Mouse (Mus musculus) cerebellum, adult 11 months (tissue): ENCODE data around the gene Serpina16.
A peak's percentile ranks its signal among the peaks of the same experiment; 100 is the strongest.

Experiments
- DNase-seq: peaks from one replicate; pipeline ENCODE4 v3.0.0; 2022

Serpina16 gene

DNA sequence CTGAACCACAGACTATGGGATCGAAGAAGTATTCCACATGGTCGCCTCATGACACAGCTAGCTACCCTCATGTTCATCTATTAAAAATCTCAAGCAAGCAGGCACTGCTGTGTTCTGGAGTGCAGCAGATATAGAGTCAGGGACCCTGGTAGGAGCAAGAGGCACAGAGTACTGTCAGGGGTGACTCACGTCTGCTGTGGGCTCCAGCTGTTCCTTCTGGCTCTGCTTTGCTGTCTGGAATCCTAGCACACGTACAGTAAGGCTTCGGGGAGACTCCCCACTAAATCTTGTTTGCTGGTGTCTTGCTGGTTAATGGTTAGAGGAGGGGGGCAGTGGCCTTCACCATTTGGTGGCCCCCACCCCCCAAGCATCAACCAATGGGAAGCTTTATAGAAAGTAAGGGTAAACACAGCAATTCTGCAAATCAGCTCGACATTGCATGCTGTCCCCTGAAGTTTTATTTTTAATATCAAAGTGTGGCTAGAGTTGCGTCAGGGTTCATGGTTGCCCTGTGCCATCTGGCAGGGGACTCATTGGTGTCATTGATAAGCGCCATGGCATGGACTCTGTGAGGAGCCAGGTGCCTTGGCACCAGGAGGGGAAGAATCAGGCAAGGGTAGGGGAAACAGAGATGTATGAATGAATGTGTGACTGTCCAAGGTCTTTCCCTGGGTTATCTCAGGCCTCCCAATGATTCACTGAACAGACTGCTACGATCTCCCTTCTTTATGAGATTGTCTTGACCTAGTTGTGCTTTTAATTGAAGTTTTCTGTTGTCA lies 18.9 kb downstream of the Serpina16 start, which contains the start of gene Serpina6:
TSS of gene Serpina6 (minus strand) at position 365 of the 779 bp plus-strand sequence.
- no peak for DNase-seq

DNA sequence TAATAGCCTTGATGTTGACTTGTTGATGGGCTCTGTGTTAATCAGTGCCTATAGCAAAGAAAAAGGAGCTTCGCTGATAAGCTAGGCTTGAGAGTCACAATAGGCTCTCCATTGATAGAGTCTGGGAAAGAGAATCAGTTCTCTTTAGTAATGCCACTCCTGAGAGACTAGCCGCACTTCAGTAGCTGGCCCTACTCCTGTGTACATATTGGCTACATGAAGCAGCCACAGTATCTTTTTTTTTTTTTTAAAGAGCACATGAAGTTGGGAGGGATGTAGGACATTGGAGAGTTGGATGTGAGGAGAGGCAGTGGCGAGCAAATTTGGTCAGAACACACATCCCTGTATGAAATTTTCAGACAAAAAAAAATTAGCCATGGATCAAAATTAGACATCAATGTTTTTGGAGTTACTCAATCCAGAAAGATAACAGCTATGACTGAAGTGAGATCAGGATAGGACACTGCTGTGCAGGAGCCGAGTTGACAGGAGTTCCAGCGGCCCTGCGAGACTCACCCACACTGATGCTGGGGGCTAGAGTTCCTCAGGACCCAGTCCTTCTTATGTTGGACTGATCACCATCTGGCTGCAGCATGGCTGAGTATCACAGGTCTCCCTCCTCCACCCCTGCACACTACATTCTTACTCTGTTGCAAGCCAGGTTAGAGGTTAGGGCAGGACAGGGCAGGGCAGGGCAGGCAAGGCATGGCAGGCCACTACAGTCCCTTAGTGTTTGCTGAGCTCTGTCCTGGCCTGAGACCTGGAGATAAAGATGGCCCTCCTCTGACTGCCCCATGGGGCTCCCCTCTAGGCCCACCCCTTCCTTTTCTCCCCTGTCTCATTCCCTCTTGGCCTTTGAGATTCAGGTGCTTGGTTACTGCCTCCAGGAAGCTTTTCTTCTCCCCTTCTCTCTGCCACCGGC lies 20.6 kb downstream of the Serpina16 start:
- no peak for DNase-seq

DNA sequence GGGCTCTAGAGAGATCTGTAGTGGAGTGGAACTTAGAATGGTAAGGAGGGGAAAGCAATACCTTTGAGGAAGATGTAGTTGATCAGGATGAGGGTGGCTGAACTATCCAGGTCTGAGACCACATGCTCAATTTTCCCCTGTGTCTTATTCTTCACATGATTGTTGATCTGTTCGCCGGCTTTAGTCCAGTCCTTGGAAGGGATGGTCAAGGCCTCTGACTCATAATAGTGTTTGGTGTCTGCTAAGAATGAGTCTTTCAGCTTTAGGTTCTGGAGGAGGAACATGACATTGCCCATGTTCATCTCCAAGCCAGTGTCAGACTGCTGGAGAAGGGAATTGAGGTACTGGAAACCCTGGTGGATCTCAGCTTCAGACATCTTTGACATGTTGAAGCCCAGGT lies 22.1 kb downstream of the Serpina16 start:
- DNase-seq, result no peak

DNA sequence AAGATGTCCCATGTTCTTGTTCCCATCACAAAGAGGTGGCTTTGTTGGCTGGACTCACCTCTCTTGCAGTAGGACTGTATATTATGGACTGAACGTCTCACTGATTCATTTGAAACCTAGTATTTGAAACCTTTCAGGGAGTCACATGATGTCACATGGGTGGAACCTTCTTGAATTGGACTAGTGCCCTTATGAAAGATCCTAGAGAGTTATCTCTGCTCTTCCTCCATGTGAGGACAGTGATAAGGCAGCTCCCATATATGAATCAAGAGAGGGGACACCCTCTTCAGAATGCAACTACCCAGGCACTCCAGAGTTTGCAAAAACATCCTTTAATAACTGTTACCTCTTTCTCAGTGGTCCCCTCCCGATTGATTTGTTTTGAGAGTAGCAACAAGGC lies 29.6 kb downstream of the Serpina16 start:
- no peak for DNase-seq

DNA sequence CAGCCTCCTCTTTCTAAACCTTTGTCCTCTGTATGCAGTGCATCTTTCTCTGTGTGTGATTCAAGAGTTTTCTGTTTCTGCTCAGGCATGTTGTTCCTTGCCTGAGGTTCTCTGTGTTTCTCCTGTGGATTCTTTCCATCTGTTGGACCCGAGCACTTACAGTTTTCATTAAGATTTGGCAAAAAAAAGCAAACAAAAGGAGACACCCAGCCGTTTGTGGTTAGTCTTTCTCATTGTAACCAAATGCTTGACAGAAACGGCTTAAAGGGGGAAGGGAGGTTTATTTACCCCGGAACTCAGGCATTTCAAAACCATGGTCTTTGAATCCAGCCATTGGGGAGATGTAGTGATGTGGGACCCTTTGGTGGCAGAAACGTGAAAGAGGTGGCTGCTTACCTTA lies 31.3 kb downstream of the Serpina16 start:
- DNase-seq, result no peak

DNA sequence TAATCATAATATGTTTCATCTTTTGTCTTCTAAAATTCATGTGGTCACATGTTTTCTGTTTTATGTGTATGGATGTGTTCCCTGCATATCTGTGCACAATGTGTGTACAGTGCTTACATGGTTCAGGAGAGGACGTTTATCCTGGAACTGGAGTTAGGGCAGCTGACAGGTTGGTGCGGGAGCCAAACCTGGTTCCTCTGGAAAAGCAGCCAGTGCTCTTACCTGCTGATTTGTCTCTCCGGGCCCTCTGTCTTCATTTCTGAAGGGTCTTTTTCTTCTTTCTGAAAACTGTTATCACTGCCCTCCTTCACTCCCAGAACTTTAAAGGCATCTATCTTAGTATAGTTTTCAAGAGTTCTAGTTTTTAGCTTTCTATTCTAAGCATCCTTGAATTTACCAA lies 32.1 kb downstream of the Serpina16 start:
- DNase-seq, result no peak

DNA sequence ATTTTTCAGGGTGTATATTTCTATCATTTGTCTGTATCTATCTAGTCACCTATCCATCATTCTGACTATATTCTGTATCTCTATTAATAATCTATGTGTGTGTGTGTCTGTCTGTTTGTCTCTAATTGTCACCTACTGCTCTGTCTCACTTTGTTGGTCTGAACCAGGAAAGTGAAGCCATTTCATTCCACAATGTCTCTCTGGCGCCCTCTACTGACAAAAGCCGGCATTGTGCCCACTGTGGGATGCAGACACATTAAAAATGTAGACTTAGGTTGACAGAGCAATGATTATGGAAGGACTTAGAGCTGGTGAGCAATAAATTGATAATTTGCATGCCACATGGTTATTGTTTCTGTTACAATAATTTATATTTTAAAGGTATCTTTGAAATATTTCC lies 32.6 kb downstream of the Serpina16 start:
- DNase-seq, result peak; percentile 29

DNA sequence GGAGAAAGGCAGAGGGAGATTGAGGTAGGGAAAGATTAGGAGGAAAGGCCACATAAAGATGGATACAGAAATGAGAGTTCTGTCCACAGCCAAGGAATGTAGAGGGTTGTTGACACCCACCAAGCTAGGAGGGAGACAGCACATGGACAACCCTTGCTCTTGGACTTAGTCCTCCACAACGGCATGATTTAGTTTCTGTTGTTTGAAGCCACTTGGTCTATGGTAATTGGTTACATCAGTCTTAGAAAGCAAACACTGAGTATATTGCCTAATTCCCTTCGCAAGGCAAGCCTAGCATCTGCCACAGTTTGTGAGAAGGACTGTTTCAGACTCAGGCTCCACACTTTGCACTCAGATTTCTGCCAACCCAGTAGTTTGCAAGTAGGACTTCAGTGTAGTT lies 40.1 kb downstream of the Serpina16 start:
- no peak for DNase-seq

DNA sequence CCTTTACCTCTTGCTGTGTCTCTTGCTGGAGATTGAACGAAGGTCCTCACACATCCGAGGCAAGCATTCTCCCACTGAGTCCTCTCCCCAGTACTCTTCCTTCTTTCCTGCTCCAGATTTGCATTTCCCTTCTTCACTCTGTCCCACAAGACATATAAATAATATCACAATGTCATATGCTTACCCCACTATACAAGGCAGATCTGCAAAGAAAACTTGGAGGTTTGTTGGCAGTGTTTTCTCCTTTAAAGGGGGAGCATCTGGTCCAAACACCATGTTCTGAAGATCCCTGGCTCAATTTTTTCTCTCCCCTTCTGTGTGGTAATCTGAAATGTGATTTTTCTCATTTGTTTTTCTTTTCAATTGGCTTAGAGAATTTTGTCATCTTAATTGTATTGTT lies 41.5 kb downstream of the Serpina16 start:
- no peak for DNase-seq

DNA sequence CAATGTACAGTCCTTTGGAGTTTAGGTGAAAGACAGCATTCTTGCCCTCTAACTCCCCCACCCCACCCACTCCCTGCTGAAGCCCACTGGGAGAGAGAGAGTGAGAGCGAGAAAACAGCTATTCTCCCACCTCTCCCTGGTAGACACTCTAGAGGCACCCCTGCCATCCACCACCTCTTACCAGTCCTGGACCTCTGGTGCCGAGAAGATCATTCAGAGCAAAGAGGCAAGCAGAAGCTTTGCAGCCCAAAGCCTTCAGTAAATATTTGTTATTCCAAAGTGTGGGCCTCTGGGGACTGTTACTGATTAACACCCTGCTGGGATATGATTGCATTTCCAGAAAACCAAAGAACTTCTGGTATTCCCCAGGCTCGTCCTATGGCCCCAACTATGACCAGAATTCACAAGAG lies 44.7 kb downstream of the Serpina16 start, which contains the start of gene Serpina10:
TSS of gene Serpina10 (minus strand) at position 242 of the 410 bp plus-strand sequence.
- no peak for DNase-seq
